Mouse (Mus musculus): Measurements from ENCODE around the gene Smco3.

DNA sequence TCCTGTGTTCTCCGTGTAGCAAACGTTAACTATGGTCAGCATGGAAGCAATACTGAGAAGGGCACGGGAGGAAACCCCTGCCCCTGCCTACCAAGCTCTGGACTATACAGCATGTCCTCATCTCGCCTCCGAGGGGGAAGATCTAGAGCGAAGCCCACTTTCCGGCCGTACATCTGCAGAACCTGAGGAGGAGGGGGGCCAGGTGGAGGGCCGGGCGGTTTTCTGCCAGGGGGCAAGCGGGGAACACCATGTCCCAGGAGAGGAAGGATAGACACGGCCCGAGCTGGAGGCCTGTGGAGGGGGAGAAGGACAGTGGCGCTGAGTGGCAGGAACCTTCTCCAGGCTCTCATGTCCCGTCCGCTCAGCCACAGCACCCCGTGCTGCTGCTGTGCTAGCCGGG is 14.2 kb downstream of the Smco3 start:
- TF ChIP-seq POLR2A (IDR thresholded peaks at IDR 0.05; ENCODE audit: low read depth, low read length), result no peak
- TF ChIP-seq CTCF (IDR thresholded peaks at IDR 0.05; ENCODE audit: extremely low read depth, insufficient read depth, insufficient read length, insufficient replicate concordance), result no peak

Measured in spleen, adult 2 months (tissue).